Mouse (Mus musculus) cerebellum, adult 11 months (tissue): ENCODE measurements around the gene Dppa5a.
A peak's percentile ranks its signal among the peaks of the same experiment; 100 is the strongest.
"Not testable (repeated sequence)": the region's sequence is repeated elsewhere in the genome, so short reads cannot be mapped to it uniquely, and the experiment has no call there.

Experiments used
- DNase-seq: peaks from one replicate; pipeline ENCODE4 v3.0.0; 2022

Dppa5a gene

DNA sequence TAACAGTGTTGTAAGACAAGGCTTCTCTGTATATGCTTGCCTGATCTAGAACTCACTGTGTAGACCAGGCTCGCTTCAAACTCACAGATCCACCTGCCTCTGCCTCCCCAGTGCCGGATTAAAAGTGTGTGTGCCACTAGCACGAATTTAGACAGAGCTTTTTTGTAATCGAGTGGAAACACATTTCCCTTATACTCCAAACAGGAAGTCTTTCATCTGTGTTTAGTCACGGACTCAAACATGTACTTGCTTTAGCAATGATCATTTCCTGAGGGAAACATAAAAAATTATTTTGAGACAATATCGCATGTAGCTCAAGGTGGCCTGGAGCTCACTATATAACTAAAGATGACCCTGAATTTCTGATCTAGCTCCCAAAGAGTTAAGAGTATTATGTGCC lies 4.6 kb downstream of the Dppa5a start:
- DNase-seq, result no peak

DNA sequence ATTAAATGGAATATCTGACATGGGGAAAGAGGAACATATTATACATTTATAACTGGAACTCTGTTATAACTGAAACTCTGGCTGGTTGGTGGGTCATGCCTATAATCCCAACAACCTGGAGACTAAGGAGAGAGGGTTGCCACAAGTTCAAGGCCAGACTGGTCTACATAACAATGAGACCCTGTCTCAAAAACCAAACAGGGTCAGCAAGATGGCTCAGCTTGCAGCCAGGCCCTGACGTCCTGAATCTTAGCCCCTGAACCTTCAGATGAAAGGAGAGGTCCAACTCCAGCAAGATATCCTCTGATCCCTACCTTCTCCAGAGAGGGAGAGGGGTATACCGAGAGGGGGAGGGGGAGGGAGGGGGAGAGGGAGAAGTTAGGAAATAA lies 7.5 kb downstream of the Dppa5a start:
- no peak for DNase-seq

DNA sequence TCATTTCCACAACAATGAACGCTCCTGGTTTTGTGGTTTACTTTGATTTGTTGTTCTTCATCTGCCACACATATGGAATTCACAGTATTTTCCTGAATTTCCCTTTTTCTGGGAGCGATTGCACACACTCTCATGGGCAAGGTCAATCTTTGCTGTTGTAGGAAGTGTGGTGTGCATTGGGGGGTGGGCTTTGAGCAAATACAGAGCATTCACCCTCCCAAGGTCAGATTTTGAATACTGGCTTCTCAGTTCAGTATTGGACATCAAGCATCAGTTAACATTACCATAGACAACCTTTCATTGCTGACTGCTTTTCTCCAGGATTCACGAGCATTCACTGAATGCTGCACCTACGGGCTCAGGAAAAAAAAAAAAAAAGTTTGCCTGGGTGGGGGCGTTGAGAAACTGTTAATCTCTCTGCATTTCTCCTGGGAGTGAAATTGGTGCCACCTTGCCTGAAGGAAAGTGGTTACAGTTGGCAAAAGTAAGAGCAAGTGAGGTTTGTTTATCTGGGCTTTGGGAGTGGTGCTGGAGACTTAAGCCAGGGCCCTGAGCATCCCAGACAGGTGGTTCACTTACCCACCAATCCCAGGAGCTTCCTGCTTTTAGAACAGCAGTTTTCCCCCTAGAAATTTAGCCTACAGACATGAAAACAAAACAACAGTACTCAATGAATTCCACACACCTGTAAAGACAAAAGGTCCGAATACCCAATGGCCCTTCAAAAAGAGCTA lies 8.1 kb downstream of the Dppa5a start:
- DNase-seq, result no peak

DNA sequence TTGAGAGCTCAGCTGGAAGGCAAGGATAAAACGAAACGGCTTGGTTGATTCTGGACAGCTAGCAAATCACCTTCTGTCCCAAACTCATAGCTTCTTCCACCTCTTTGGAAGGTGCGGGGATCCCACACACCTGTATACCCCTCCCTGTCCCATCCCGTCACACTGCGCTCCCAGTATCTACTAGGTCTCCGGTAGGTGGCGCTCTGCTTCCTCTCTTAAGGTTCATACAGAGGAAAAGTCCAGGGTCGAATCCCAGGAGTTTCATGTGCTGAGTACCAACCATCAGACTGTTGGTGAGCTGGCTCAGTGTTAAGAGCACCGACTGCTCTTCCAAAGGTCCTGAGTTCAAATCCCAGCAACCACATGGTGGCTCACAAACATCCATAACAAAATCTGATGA lies 9.9 kb downstream of the Dppa5a start:
- peak; percentile 13 for DNase-seq

DNA sequence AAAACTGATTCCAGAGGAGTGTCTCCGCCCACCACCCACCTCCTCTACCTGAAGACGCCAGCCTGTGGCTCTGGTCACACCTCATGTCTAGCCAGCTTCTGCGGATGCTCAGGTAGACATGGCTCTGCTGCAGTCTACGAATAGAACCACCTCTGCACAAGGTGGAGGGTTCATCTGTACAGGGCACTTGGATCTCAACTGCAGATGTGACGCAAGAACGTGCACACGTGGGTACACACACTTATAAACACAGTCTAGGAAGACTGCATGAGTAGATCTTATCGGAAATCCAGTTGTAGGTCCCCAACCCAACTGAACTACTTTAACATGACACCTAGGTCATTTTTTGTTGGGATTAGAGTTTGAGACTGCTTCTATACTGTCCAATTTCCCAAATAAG lies 12.4 kb downstream of the Dppa5a start, which contains the start of gene Gsta2:
Gene Gsta2 (minus strand): TSS at position 178 of the 400 bp plus-strand sequence.
- DNase-seq, result no peak

DNA sequence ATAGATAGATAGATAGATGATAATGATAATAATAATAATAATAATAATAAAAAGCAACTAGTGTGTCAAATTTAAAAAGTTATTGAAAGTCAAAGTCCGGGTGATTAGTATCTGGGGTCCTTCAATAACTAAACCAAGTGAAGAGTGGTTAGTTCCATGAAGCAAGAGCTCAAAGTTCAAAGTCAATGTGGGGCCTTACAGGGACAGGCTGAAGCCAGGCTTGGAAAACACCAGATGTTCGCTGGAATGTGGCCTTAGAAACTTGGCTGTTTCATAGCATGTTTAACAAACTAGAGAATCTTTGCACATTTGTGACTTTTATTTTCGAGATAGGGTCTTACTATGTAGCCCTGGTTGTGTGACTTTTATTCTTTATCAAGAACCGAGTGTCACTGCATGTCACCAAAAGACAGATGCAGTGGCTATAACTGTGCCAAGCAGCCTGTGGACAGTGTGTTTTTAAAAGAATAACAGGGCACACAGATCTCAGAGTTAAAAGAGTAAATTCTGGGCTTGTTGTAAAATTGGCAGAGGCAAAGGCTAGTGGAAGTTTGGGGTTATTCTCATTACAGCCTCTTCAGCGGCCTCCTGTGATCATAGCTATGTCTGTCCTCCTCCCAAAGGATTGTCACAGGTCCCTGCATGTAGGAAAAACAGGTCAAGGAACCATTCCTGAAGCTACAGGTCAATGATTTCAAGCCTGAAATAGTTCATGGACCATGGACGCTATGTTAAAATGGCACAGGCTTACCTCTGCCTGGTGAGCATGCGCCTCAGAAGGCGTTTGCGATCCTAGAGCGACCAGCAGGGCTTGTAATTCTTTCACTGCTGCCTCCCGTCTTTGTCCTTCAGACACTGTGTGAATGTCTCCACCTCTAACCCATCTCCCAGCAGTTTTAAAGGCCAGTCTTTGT lies 13.1 kb downstream of the Dppa5a start:
- no peak for DNase-seq

DNA sequence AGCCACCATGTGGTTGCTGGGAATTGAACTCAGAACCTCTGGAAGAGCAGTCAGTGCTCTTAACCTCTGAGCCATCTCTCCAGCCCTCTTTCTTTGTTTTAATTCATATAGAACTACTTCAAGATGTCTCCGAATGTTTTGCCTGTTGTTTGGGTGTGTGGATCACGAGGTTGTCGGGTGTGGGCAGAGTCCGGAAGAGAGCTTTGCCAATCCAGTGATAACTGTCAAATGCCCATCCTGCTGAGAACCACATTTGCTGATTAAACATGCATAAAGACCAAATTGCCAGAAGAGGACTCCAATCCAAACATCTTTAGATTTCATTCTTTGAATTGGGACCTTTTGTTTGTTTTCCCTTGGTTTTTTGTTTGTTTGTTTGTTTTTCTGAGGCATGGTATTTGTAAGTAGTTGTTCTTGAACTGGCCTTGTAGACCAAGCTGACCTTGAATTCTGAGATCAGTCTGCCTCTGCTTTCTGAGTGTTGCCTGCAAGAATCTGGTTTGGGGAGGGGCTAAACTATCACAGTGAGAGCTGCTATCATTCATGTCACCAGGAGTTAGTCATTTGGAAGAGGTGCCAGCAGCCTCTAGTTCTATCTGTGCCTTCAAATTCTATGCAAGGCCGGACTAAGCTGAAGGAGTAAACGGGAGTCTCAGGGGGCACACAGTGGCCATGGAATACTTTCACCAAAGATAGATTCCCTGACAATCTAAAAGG lies 16.3 kb downstream of the Dppa5a start:
- no peak for DNase-seq

DNA sequence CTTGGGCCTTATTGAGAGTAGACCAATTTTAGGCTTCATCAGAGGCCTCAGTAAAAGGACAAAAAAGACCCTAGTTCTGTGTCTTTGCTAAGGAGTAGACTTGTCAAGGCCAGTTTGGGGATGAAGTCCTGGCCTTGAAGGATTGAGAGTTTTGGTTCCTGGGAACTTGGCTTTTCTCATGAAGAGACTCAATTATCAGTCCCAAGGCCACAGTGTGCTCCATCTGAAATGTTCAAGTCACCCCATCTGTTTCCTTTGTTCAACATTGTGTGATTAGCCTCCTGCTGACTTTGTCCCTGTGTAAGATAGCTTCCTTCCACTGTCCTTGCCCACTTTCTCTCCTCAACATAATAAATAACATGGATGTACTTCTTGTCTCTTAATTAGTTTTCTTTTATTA lies 18.0 kb downstream of the Dppa5a start:
- DNase-seq, result not testable (repeated sequence)

DNA sequence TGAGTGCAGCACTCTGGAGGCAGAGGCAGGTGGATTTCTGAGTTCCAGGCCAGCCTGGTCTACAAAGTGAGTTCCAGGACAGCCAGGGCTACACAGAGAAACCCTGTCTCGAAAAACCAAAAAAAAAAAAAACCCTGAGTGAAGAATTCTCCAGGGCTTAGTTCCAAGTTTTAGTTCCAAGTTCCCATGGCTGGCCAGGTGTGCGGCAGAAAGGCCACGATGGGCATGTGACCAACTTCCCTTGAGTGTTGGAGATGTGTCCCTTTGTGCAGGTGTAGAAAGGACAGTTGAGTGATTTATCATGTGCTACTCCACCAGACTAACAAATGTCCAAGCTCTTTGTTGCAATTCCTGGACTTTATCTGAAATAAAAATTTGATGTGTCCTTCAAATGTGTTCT lies 18.8 kb downstream of the Dppa5a start:
- DNase-seq, result not testable (repeated sequence)

DNA sequence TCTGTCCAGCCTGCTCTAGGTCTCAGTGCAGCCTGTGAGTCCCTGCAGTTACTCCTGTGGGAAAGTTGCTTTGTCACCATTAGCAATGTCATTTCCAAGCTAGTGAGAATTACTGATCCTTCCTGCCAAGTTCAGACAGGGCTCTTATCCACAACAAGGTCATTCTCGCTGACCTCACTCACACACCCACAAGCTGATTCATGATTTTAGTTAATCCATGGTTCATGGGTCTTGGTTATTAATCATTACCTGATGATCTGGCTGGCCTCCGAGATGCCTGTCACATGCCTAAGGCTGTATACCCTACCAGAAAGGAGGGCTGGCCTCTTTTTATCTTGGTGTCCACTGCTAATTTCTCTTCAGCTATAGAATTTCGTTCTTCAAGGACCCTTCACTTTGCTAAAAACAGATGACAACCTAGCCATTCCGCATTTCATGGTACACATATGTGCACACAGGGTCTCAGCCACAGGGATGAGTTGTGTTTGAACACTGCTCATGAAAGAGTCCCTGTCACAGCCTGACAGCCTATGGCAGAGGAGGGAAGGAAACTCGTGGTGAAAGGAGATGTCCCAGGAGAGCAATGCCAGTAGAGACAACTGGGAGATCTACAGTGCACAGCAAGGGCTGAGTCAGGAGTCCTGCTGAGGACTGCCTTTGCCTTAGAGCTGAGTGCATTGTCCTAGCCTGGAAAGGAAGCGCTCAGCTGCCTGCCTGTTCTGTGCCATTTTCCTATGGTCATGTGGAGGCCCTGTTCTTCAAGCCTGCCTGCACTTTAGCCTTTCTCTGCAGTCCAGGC lies 19.6 kb downstream of the Dppa5a start:
- DNase-seq, result not testable (repeated sequence)

DNA sequence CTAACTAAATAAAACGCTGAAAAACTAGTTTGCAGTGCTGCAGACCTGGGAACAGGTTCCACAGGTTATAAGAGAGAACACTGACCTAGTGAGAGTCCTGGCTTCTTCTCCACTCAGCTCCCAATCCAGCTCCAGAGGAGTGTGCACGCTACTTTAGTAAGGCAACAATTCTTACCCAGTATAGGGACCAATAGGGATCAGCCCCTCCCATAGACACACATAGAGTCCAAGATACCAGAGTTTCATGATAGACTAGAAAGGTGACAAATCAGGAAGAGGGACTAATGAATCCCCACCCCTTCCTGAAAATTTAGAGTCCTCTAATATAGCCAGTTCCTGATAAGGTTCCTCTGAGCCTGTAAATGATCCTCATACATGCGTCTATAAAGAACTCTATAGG lies 21.0 kb downstream of the Dppa5a start:
- no peak for DNase-seq

DNA sequence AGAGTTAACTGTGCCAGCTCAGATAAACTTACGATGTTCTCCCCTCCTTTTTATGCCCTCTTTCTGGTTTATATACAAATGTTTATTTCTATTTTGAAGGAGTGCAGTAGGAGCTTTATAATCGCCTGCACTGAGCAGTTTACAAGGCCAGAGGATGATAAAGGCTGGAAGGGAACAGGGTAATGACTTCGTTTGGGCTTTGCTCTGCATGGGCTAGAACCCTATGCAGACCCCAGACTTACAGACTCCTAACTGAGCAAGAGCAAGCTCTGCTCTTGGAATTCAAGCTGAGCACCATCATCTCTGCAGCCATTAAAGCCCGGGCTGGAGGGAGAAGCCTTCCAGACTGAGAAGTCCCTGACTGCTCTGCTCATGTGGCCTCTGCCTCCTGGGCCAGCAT lies 22.7 kb downstream of the Dppa5a start:
- DNase-seq, result not testable (repeated sequence)

DNA sequence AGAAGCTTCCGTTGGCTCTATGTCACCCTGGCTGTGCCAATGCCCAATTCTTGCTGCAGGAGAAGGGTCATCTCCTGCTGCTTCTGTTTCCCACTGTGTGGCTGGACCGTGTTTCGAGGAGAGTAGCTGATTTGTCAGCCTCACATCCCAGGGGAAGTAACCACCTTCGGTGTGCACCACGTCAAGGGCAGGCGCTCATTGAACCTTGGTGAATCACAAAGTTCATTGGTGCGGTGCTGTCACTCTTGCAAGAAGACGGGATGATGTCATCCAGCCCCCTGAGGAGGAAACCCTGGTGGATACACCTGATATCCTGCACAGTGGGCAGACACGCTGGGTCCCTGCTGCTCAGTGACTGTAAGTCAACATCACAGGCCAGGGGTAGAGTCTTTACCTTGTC lies 24.9 kb downstream of the Dppa5a start:
- DNase-seq, result not testable (repeated sequence)

DNA sequence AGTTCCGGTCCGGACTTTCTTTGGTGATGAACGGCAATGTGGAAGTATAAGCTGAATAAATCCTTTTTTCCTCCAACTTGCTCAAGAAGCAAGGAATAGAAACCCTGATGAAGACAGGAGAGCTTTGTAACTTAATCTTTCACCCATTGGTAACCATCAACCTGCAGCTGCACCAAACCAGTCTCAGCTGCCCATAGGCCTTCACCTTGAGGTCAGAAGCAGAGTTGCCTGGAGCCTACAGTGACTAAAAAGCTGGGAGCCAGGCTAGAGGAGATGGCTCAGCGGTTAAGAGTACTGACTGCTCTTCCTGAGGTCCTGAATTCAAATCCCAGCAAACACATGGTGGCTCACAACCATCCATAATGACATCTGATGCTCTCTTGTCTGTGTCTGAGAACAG lies 25.5 kb downstream of the Dppa5a start:
- not testable (repeated sequence) for DNase-seq

DNA sequence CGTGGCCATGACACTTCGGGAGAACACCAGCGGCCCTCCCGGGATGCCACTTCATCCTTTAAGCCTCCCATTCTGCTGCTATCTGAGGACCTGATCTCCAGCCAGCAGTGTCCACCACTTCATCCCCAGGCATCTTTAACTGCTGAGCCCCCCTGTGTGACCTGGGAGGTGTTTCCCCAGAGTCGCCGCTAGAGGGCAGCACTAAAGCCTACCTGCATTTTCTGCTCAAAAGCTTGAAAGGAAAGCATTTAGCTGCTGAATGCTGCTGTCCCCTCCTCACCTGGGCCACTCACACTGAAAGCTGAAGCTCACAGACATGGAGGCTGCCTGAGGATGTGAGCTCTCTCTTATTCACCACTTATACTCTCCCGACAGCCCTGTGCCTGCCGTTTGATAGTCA lies 27.7 kb downstream of the Dppa5a start:
- DNase-seq, result peak; percentile 5

DNA sequence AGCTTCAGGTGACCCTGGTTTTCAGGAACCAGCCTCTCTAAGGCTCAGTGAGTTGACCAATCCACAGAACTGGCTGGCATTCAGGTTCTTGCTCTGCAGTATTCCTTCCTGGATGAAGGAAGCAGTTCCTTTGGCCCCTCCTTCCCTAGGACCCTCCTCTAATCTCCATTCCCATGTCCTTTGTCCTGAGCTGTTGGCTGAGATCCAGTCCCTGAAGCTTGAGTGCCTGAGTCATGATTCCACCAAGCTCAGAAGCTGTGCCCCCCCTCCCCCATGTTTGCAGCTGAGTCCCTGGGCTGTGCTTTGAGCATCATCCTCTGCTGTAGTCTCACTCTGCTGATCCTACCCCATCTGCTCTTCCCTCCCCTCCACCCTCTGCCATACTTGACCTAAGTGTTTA lies 30.9 kb downstream of the Dppa5a start:
- not testable (repeated sequence) for DNase-seq

DNA sequence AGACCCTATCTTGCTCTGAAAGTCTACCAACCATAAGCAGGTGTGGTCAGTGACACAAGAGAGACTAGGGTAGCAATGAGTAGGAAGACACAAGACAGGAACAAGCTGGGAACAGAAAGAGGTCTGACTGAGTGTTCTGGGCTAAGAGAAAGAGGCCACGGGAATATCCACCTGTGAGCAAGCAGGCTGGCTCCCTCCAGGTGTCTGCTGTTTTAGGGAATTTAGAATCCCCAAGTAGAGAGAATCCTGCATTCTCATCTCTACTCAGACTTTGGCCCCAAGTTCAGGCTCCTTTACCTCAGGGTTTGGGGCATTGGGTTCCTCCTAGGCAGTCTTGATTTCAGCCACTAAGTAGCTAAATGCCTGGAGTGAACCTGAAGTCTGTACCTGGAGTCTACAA lies 40.7 kb downstream of the Dppa5a start, which contains the start of gene Omt2b:
Gene Omt2b (plus strand): TSS at position 301 of the 400 bp plus-strand sequence.
- DNase-seq, result not testable (repeated sequence)

DNA sequence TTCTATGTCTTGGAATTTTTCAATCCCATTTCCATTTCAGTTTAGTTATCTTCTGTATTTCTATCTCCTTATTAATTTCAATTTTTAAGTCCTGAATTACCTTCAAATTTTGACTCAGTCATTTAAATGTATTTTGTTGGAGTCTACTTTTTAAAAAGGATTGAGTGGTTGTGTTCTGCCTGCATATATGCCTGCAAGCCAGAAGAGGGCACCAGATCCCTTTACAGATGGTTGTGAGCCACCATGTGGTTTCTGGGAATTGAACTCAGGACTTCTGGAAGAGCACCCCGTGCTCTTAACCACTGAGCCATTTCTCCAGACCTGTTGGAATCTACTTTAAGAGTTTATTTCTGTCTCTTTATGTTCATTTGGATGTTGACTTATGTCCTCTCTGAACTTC lies 48.5 kb downstream of the Dppa5a start:
- no peak for DNase-seq
